Mouse (Mus musculus) neural tube, embryonic 11.5 days (tissue): ENCODE data around the gene Rbms1. TPM values are rescaled to one million over a fixed set of nuclear protein-coding genes. Genes with fewer than 3 reads are reported as not detected.

ENCODE experiments used
- ATAC-seq: fragments of 200-750 bp; cut with Nextera tagmentation; 2 replicates; pipeline ENCODE4 v1.8.0; 2017; ENCODE audit warnings: moderate number of reproducible peaks, mild to moderate bottlenecking, moderate TSS enrichment, moderate library complexity; ENCODE audit not compliant: insufficient read depth, low FRiP score, low TSS enrichment
- DNase-seq: peaks from one replicate; pipeline ENCODE4 v3.0.0-alpha.2; 2015; ENCODE audit warnings: low spot score
- H3K27ac ChIP-seq: fragments of 300-500 bp; sonication (generic); 2 replicates; pipeline ENCODE4 v1.5.1; 2014; ENCODE audit warnings: low read depth, mild to moderate bottlenecking, low read length
- H3K27me3 ChIP-seq: fragments of 300-500 bp; sonication (generic); 2 replicates; pipeline ENCODE4 v1.6.1; 2014; ENCODE audit warnings: mild to moderate bottlenecking, low read length, mixed read lengths; ENCODE audit not compliant: control insufficient read depth, insufficient read depth
- H3K36me3 ChIP-seq: fragments of 300-500 bp; sonication (generic); 2 replicates; pipeline ENCODE4 v1.6.1; 2014; ENCODE audit warnings: mild to moderate bottlenecking, low read length, moderate library complexity, mixed read lengths; ENCODE audit not compliant: control insufficient read depth, insufficient read depth
- H3K4me1 ChIP-seq: fragments of 300-500 bp; sonication (generic); 2 replicates; pipeline ENCODE4 v1.6.1; 2014; ENCODE audit warnings: low read length, mixed read lengths; ENCODE audit not compliant: control insufficient read depth, insufficient read depth
- H3K4me2 ChIP-seq: fragments of 300-500 bp; sonication (generic); 2 replicates; pipeline ENCODE4 v1.6.1; 2014; ENCODE audit warnings: low read depth, mild to moderate bottlenecking, moderate library complexity
- H3K4me3 ChIP-seq: fragments of 300-500 bp; sonication (generic); 2 replicates; pipeline ENCODE4 v1.5.1; 2014; ENCODE audit warnings: low read depth, low read length
- H3K9ac ChIP-seq: fragments of 300-500 bp; sonication (generic); 2 replicates; pipeline ENCODE4 v1.6.1; 2014; ENCODE audit warnings: mild to moderate bottlenecking, low read length
- H3K9me3 ChIP-seq: fragments of 300-500 bp; sonication (generic); 2 replicates; pipeline ENCODE4 v1.6.1; 2016; ENCODE audit warnings: low read length; ENCODE audit not compliant: control insufficient read depth
- WGBS: fragments of 180-500 bp; shearing (Covaris S2); extraction: QIAGEN DNeasy Blood & Tissue Kit; methylation state at CpG from one replicate; pipeline ENCODE4 v1.1.7; 2014; 5-methylcytosine and 5-hydroxymethylcytosine counted together
- polyA plus RNA-seq: library from polyadenylated mRNA; unstranded; fragments of >200 nt; fragmentation: Nextera tagmentation; extraction: Ambion mirVana; gene quantifications from 2 replicates; pipeline ENCODE4 v1.2.1, GENCODE M21; 2014

Rbms1 gene
- polyA plus RNA-seq, 1 experiment from 2014 or later: 94.8 TPM

DNA sequence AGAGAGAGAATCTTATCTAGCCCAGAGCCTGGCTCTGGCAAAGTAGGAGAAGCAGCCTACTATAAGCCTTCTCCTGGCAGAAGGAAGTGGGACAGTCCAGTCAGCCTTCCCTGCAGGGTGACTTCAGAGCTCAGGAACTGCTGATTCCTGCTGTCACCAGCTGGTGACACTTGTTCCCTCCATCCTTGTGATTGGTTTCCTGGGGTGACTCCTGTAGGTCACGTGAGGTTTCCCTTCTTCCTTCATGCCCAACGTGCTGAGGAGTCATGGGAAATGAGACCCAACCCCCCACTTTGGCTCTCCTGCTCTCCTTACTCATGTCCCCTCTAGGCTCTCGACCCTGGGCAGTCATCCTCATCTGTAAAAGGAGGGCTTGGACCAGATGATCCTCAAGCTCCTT is 14.8 kb downstream of the Rbms1 start:
- Histone ChIP-seq H3K9me3 (no peaks in the 10 kb centered on the region), H3K4me1 (no peaks in the 10 kb centered on the region), H3K4me2 (no peak overlapping the region), H3K36me3 (no peaks in the 10 kb centered on the region), H3K27ac (no peak overlapping the region), H3K27me3 (no peaks in the 10 kb centered on the region), H3K4me3 (no peak overlapping the region), H3K9ac (no peak overlapping the region)
- WGBS: 63% methylated on average over 3 of the region's 3 CpGs
- ATAC-seq: no peak
- DNase-seq: no peak

- Histone ChIP-seq H3K9ac (no peak overlapping the region), H3K36me3 (no peaks in the 10 kb centered on the region), H3K27ac (no peak overlapping the region), H3K27me3 (no peaks in the 10 kb centered on the region), H3K4me1 (no peaks in the 10 kb centered on the region), H3K4me2 (no peak overlapping the region), H3K4me3 (no peak overlapping the region), H3K9me3 (no peaks in the 10 kb centered on the region)
- no peak for DNase-seq
- WGBS: 89% methylated on average over 4 of the region's 4 CpGs
- no peak for ATAC-seq
Observed at GRCm38 (mm10) chr2:60947817-60948216, 15.2 kb downstream of the Rbms1 start.

DNA sequence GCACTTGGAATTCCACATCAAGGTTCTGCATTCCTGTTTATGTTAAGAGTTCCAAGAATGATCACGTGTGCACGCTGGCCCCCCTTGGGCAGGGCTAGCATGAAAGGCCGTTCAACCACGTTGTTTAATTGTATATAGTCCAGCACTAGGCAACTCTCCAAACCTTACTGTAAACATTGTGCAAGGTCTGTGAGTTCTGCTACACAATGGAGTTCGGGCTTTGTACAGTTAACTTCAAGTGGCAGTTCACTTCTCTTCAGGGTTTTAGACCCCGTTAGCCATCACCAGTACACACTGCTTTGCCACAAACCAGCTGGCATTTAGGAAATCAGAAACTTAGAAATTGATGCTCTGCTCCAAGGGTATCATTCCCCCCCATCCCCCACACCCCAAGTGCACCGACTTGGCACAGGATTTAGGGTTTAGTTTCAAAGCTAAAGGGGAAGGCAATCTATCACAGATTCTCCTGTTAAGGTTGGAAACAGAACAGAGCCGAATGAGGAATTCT is 22.5 kb downstream of the Rbms1 start:
- H3K9me3 ChIP-seq: no peaks in the 10 kb centered on the region

DNA sequence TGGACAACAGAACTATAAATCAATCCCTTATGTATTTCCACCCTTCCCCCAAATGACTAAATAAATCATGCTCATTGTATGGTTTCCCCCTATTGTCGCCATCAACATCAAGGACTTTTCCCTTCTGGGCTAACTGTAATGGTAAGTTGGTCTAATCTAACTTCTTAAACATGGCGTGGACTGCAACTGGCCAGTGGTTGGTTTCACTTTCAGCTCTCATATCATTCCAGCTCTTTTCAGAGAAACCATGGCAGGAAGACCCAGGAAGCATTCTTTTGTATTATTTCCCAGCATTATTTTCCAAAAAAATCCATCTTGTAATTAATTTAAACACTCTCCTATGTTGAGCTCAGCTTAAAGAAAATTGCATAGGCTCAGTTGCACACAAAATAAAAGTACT is 23.0 kb downstream of the Rbms1 start:
- no peaks in the 10 kb centered on the region for H3K9me3 ChIP-seq
- no peaks in the 10 kb centered on the region for H3K27me3 ChIP-seq
- no peaks in the 10 kb centered on the region for H3K36me3 ChIP-seq
- no peak overlapping the region for H3K27ac ChIP-seq
- no peaks in the 10 kb centered on the region for H3K4me1 ChIP-seq
- H3K4me2 ChIP-seq: no peak overlapping the region
- ATAC-seq (no peak), DNase-seq (no peak)
- no peak overlapping the region for H3K9ac ChIP-seq
- WGBS: 77% methylated on average over 2 of the region's 2 CpGs
- no peak overlapping the region for H3K4me3 ChIP-seq

More for the DNA sequence above, 22.5 kb downstream of the Rbms1 start:
- ATAC-seq (no peak), DNase-seq (no peak)
- H3K4me3 ChIP-seq: no peak overlapping the region
- 66% methylated on average over 8 of the region's 8 CpGs for WGBS
- no peaks in the 10 kb centered on the region for H3K27me3 ChIP-seq
- H3K4me2 ChIP-seq: no peak overlapping the region
- H3K36me3 ChIP-seq: no peaks in the 10 kb centered on the region
- H3K27ac ChIP-seq: no peak overlapping the region
- no peaks in the 10 kb centered on the region for H3K4me1 ChIP-seq
- no peak overlapping the region for H3K9ac ChIP-seq

DNA sequence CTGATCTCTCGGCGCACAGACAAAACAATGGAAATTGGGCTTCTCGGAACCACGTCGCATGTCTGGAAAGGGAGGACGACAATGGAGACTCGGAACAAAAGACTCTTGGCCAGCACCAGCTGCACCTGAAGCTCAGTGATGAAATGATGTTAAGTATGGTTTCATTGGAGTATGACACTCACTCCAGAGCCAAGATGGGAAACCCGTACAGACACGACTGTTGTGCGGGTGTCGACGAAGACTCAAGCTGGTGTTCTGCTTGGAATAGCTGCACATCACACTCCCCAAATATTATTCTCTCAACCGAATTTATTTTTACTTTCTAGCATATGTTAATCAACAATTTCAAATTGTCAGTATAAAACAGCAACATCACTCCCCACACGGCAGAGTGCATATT is 26.1 kb downstream of the Rbms1 start:
- ATAC-seq (no peak), DNase-seq (no peak)
- H3K4me3 ChIP-seq: no peak overlapping the region
- H3K4me2 ChIP-seq: no peak overlapping the region
- H3K9me3 ChIP-seq: no peaks in the 10 kb centered on the region
- H3K9ac ChIP-seq: no peak overlapping the region
- no peaks in the 10 kb centered on the region for H3K36me3 ChIP-seq
- H3K4me1 ChIP-seq: no peaks in the 10 kb centered on the region
- 94% methylated on average over 14 of the region's 14 CpGs for WGBS
- no peak overlapping the region for H3K27ac ChIP-seq
- no peaks in the 10 kb centered on the region for H3K27me3 ChIP-seq

DNA sequence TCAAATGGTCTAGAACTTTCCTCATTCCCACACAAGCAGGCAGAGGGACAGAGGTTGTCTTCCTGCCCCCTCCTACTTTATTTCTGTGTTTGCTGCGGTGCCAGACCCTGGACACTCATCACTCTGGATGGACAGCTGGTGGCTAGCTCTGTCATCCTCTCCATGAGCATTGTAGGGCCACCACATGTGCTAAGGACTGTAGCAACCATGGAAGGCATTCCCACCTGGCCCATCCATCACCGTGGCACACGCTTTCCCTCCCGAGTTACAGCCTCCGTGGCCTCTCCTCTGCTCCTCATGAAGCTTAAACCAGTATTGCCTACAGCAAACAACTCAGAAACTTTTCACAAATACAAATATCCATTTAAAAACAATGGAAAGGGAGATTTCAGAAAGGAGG is 34.0 kb downstream of the Rbms1 start:
- no peak for DNase-seq
- Histone ChIP-seq H3K4me1 (no peaks in the 10 kb centered on the region), H3K27me3 (no peaks in the 10 kb centered on the region), H3K27ac (no peak overlapping the region), H3K4me2 (no peak overlapping the region), H3K9ac (no peak overlapping the region), H3K9me3 (no peaks in the 10 kb centered on the region), H3K4me3 (no peak overlapping the region), H3K36me3 (no peaks in the 10 kb centered on the region)
- no peak for ATAC-seq
- WGBS: 74% methylated on average over 5 of the region's 5 CpGs

DNA sequence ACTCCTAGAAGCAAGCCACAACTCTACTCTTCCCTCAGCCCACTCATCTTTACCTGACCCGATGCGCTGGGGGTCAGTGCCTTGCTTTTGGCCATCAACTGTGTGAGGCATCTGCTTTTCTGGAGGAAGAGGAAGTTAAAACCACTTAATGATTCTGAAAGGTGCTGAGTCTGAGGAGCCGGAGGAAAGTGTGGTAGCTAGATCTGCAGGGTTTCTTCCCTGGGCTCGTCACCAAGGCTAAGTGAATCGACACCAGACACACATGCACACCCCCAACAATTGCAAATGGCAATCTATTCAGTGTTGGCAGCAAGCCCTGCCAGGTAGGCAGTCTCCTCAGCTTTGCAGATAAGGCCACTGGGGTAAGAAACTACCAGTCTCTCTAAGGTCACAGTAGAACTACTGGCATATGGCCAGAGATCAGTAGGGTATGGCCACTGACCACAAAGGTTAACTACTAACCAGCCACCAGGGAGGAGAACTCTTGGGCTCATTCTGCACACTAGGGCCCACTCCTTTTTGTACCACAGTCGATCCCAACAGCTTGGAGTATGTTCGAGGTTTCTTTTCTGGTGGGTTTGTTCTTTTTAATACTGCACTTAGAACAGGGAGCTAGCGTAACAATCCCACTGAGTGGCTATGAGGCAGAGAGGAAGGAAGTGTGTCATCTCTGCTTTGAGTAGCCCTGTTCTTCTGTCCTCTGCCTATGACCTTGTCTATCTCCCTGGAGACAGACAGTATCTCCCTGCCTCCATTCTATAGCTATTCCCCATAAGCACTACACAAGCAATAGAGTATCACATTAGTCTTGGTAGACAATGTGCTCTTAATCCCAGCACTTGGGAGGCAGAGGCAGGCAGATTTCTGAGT is 34.9 kb downstream of the Rbms1 start:
- Histone ChIP-seq H3K27ac (no peak overlapping the region), H3K4me2 (no peak overlapping the region), H3K9ac (no peak overlapping the region), H3K4me1 (no peaks in the 10 kb centered on the region), H3K4me3 (no peak overlapping the region), H3K9me3 (no peaks in the 10 kb centered on the region), H3K27me3 (no peaks in the 10 kb centered on the region), H3K36me3 (no peaks in the 10 kb centered on the region)
- DNase-seq (no peak), ATAC-seq (no peak)
- WGBS: 84% methylated on average over 8 of the region's 8 CpGs

DNA sequence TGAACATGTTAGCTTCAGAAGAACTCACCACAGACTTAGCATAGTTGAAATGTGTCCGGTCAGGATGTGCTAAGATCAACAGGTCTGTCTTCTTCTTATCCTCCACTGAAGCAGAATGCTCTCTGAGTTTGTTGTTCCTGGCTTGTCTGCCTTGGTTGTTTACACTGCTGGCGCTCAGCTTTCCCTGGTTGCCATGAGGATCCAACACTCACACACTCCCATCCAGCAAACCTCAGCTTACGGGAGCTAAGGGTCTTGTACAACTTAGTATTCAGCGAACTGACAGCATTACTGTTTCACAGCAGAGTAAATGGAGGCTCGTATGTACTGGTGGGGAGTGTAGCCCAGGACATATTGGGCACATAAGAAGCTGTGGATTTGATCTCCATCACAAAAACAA is 37.9 kb downstream of the Rbms1 start:
- Histone ChIP-seq H3K27ac (no peak overlapping the region), H3K27me3 (no peaks in the 10 kb centered on the region), H3K9ac (no peak overlapping the region), H3K4me3 (no peak overlapping the region), H3K4me2 (no peak overlapping the region), H3K4me1 (peaks cover 2% of the 10 kb centered on the region; the same call in 1 of the 2 replicates), H3K36me3 (no peaks in the 10 kb centered on the region), H3K9me3 (no peaks in the 10 kb centered on the region)
- ATAC-seq (no peak), DNase-seq (no peak)
- 73% methylated on average over 5 of the region's 5 CpGs for WGBS
